Mouse (Mus musculus) megakaryocyte, embryonic 14.5 days (primary cell): ENCODE measurements at regions not wholly inside any gene's neighbourhood (a gene's known extent, or its start where the extent isn't known, plus 50 kb on each side); places are given as distances from the start of the nearest gene placed in this dataset.

Source experiments
- FLI1 ChIP-seq: IDR thresholded peaks from 2 replicates; pipeline ENCODE4 v1.6.1; 2012; ENCODE audit warnings: low read length, inconsistent platforms, mixed read lengths
- GATA1 ChIP-seq: IDR thresholded peaks from 3 replicates; pipeline ENCODE4 v1.6.1; 2012; ENCODE audit warnings: mixed read lengths, low read length, inconsistent platforms, borderline replicate concordance

GRCm38 (mm10) chr1:23705489-23705888, 56.1 kb upstream of the B3gat2 start:
- no peak for TF ChIP-seq GATA1
- TF ChIP-seq FLI1, result no peak
